Mouse (Mus musculus): ENCODE results near the gene Ipo8.

The Ipo8 gene

DNA sequence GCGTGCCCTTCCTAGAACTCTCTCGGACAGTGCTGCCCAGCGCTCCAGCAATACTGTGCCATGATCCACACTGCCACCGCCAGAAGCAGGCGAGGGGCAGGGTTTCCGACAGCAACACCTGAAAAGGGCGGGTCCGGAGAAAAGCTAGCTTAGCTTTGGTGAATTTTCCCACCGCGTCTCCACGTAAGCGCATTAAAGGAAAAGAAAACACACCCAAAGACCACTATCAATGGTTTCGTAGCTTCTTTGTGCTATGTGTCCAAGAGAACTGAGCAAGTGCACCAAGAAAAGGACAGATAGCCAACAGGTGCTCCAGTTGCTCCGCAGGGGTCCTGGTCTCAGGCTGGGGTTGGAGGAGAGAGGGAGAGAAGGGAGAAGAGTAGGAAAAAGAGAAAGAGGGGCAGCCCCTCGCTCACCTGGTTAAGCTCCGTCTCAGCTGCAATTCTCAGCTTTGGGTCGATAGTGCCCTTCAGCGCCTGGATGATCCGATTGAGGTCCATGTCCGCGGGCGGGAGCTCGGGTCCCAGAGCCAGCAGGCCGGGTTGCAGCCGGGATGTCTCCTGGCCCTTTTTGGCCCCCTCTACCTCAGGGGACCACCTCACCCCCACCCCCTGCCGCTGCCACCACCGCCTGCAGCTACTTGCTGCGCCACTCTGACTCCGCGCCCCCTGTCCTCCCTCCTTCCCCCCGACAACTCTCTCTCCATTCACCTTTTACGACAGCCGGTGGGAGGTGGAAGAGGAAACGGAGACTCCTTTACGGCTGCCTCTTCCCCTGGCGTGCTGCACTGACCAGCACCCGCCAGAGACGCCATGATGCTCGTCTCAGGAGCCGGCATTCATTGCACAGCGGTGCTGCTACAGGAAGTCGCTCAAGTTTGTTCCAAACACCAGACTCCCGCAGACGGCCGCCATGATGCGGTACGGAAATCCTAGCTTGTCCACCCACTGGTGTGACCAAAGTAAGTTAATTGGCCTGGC, at the start of gene Ipo8:
Ipo8 (minus strand) TSS at position 720 of the 980 bp plus-strand sequence.
- DNase-seq (ENCODE audit: low read depth, low spot score): peak; percentile 98

DNA sequence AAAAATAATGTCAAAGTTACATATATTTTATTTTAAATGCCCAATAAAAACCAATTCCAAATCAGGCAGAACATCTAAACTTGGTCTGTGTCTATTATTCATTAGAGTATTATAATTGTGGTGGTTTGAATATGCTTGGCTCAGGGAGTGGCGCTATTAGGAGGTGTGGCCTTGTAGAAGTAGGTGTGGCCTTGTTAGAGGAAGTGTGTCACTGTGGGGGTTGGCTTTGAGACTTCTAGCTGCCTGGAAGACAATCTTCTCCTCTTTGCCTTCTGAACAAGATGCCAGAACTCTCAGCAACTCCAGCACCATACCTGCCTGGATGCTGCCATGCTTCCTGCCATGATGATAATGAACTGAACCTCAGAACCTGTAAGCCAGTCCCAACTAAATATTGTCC, 42.6 kb upstream of the Ipo8 start:
- DNase-seq (ENCODE audit: low read depth, low spot score): peak; percentile 64

DNA sequence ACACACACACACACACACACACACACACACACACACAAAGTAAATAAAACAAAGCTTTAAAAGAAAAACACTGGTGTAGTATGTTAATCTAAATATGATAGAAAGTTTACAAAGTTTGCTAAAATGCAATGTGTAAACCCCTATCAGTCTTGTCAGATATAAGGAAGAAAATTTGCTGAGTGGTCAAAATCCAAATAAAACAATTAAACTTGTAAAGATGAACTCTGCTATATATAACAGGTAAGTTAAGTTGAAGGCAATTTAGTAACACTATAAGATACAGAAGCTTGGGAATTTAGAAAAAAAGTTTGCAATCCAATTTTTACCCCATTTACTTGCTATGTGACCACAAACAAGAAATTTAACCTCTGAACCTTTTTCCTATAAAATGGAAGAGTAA, 14.4 kb upstream of the Ipo8 start:
- DNase-seq (ENCODE audit: low read depth, low spot score): no peak

DNA sequence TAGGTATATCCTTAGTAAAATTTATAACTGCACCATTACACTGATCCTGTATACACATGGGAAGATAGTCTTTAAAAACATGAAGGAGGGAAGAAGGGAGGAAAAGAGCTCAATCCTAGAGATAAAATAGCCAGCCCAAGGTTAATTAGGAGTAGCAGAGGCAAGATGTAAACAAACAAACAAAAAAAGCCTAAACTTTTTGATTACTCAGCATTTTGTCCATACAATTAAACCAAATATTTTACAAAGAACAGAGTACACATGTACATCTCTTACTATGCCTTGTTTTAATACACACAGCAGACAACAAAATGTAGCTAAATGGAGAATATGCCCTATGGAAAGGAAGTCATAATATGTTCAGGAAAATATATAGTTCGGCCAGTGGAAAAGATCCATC, 10.5 kb upstream of the Ipo8 start:
- DNase-seq (ENCODE audit: low read depth, low spot score): no peak

DNA sequence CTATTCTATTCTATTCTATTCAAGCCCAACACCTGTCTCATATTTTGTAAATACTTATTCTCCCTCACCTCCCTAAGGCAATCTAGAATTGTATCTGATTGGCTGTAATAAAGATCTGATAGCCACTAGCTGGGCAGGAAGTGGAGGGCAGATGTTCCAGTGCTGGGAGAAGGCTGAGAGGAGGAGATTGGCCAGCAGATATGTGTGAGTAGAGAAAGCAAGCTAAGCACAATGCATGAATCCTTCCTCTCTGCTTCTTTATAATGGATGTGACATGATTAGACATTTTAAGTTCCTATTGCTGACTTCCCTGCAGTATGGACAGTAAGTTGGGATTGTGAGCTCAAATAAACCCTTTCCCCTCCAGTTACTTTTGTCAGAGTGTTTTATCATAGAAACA, 7.2 kb upstream of the Ipo8 start:
- no peak for DNase-seq (ENCODE audit: low read depth, low spot score)

DNA sequence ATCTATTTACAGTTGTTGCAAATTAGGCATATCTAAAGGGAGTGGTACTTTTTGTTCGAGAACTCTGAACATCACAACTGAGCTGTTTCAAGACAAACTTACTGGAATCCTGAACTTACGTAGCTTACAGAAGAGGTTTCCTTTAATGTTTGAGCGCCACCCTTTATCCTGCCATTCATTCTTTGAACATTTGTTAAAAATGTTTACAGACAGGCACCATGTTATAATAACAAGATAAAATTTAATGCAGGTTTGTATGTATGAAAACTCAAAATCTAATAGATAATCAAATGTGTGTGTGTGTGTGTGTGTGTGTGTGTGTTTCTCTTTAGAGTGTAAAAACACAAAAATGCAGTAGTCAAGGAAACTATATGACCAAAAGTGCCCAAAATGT, 458 bp upstream of the Ipo8 start:
- no peak for DNase-seq (ENCODE audit: low read depth, low spot score)

DNA sequence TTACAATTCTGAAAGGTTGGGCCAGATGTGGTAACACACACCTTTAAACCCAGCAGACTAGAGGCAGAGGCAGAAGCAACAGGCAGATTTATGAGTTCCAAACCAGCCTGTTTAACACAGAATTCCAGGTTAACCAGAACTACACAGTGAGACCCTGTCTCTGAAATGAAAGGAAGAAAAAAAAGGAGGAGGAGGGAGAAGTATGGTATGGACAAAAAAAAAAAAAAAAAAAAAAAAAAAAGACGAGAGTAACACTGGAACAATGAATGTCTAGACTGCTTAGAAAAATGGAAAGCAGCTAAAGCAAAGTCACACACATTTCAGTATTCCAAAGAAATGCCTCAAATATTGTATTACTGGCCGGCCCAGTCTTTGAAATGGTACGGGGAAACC, 916 bp downstream of the Ipo8 start:
- DNase-seq (ENCODE audit: low read depth, low spot score): no peak

DNA sequence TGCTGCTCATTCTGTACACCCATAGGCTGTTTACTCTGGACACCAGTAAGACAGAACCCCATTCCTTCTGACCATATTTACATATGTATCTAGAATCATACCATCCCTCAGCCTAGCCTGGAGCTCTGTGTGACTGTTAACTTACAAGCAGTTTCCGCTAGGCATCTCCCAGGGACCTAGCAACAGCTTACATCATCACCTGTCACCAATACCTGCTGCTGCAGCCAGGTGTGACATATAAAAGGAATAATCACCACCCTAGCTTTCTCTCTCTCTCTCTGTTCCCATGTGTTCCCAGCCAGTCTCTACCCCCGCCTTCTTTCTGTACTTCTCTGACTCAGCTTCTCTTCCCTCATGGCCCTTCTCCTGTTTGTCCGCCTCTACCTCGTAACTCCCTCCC, 5.1 kb downstream of the Ipo8 start:
- DNase-seq (ENCODE audit: low read depth, low spot score): peak; percentile 20

DNA sequence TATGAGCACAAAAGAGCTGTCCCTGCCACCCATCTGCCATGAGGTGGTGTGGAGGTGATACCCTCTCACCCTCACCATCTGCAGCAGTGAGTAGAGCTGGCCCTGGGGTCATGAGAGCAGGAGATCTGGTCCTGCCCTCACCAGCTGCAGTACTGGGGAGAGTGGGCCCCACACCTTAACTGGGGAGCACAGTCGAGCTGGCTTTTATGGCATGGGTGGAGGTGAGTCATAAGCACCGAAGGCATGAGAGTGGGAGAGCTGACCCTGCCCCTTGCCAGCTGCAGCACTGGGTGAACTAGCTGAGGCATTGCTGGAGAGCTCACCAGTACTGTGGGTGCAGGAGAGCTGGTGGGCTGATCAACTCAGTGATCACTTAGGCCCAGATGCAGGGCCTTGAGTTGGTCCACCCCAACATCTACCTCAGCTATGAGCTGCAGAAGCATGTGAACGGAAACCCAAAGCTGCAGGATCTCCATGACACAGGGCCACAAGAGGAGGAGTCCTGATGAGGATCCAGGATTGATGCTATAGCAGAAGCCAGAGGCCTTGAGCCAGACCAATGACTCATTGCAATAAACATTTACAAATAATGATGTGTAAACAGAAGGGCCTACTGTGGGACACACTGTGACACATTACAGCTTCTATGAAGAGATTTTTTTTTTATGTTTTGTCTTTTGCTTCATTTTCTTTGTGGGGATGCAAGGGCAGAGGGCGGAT, 12.5 kb downstream of the Ipo8 start:
- no peak for DNase-seq (ENCODE audit: low read depth, low spot score)

DNA sequence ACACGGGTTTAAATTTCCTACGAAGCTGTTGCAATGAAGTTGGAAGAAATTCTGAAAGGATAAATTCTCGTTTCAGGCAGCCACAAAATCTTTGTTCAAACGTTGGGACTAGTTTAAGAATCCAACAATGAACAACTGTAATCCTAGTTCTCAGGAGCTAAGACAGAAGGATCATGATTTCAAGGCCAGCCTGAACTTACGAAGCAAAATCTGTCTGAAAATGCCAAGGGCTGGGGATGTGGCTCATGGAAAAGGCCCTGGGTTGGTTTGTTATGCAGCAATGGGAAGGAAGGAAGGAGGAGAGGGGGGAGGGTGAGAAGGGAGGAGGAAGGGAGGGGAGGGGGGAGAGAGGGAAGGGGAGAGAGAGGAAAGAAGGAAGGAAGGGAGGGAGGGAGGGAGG, 14.5 kb downstream of the Ipo8 start:
- no peak for DNase-seq (ENCODE audit: low read depth, low spot score)

DNA sequence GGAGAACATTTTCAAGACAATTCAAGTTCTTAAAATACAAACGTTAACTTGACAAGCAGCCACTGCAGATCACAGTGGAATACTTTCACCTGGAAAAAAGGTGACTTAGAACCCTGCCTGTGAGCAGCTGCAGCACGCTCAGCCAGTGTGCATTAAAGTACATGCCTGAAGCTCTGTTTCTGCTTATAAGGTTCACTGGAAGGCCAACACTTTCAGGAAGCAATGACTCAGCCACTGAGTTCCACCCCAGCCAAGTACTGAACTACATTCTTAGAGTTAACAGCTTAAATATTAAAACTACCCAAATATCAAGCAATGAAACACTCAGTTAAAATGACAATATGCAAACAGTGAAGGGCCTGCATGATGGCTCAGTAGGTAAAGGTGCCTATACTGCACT, 20.1 kb downstream of the Ipo8 start:
- DNase-seq (ENCODE audit: low read depth, low spot score): no peak

DNA sequence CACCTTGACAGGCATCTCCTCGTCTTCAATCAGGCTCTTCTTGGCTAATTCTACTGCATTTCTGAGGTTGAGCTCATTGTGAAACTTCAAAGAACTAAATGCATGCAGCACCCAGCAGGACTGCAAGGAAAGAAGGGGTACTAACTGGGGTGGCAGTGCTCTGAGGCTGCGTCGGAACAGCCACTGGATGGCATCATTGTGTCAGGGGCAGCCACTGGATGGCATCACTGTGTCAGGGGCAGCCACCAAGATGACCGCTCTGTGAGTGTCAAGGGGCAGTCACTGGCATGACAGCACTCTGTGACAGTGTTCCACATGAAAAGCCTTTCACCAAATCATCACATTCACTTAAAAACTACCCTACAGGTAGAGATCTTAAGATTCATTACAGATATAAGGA, 31.5 kb downstream of the Ipo8 start:
- no peak for DNase-seq (ENCODE audit: low read depth, low spot score)

DNA sequence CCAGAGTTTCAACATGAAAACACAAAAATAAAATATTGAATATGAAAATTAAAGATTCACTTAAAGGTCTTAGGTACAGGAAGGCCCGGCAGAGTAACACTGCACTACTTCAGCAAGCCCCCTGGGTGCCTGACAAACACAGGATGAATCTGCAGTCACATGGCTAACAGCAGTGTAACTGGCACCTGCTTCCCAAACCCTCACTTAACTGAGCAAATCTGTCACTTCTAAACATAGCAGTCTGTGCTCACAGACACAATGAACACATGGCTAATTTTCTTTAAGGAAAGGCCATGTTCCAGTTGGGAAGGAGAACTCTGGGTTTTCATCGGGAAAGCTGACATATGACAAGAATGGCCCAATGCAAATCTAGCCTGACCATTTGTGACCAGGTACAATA, 36.1 kb downstream of the Ipo8 start:
- no peak for DNase-seq (ENCODE audit: low read depth, low spot score)

DNA sequence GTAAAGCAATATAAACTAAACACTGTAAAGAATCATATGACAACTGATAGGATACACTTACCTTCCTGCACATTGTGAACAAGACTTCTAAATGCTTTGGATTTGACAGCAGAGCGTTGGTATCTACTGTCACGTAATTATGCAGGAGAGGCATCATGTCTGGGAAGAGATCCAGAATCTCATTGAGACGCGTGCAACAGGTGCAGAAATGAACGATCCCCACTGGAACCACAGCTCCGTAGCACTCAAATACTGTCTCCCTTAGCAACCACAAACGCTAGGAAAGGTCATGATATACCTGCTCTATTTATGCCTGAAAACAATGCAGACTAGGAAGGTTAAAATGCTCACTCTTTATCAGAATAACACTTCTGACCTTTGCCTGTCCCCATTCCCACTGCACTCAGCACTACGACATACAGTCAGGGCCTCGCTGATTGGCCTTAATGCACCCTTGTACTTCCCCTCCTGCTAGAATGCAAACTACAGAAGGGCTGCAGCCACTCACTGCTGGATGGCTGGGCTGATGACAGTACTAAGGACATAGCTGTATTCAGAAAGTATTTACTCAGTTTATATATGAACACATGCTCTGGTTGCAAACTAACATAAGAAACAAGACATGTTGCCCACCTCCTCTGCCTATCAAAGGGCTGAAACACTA, 42.1 kb downstream of the Ipo8 start:
- DNase-seq (ENCODE audit: low read depth, low spot score): no peak

DNA sequence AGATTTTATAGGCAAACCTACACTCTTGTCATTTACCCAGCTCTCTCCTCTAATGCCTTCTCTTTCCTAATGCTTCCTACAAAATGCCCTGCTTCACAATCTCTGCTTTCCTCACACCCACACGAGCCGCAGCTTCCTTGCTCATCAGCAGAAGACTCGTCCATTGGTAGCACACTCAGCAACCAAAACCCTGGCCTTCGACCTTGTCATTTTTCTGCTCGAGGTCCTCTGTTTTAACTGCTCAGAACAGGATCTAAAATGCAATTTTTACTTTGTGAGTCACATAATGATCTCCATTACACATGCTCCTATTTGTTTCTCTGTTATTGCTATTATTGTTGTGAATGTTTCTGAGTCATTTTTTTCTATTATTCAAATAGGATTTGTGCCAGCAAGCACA, 45.1 kb downstream of the Ipo8 start:
- DNase-seq (ENCODE audit: low read depth, low spot score): no peak

DNA sequence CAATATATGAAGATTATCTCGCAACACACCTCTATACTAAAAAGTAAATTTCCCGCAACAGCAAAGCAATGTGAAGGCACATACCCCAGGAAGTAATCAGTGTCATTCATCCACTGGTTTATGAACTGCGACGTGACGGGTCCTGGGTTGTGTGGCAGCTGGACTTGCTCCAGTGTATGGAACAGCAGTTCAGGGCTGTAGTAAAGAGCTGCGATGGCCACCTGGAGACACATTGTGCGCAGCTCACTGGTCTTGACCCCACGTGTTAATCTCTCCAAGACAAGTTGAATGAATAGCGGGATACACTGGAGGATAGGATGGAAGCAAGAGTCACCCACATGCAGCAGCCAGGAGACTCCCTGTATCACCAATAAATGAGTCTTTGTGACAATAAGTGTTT, 46.8 kb downstream of the Ipo8 start:
- DNase-seq (ENCODE audit: low read depth, low spot score): no peak

DNA sequence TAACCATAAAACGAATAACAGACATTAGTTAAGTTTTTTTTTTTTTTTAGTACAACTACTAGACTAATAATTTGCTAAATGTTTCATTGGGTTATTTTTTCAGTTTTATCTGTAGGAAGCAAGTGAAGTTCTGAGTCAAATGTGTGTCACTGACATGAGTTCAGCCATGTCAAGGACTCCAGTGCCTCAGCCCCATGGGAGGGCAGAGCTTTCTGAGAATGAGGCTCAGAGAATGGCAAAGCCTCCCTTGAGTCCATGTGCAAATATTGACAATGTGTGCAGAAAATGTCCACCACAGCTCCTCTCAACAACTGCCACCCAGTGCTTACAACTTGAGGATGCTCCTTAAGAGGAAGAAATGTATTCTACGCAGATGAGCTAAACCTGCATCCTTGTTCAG, 55.0 kb downstream of the Ipo8 start:
- no peak for DNase-seq (ENCODE audit: low read depth, low spot score)

DNA sequence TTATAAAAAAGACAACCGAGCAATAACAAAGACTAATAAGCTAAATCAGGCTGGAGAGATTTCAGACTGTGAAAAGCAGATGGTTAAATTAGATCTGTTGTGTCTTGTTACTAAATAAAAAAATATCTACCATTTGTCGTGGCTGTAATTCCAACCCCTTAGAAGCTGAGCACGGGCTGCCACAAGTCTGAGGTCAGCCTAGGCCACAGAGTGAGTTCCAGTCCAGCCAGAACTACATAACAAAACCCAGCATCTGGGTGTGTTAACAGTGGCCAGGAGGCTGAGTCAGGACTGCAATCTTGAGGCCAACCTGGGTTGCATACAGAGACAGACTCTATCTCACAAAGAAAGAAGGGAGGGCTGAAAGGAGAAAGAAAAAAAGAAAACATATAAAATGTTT, 59.8 kb downstream of the Ipo8 start:
- DNase-seq (ENCODE audit: low read depth, low spot score): no peak

DNA sequence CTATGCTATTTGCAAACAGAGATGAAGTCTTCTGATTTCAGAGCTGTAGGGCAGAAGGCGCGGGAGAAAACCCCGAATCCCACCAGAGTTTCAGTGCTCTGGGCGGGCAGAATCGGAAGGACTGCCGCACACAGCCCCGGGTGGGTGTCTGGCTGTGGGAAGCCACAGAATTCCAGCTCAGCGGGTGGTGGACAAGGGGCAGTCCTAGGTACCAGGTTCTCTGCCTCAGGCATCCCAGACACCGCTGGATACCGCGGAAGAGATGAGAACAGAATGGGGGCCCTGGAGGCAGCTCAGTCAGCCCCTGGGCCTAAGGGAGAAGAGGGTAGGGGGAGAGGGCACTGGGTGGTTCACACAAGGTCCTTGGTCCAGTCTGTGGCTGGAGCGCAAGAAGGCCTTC, 62.8 kb downstream of the Ipo8 start:
- DNase-seq (ENCODE audit: low read depth, low spot score): peak; percentile 61

DNA sequence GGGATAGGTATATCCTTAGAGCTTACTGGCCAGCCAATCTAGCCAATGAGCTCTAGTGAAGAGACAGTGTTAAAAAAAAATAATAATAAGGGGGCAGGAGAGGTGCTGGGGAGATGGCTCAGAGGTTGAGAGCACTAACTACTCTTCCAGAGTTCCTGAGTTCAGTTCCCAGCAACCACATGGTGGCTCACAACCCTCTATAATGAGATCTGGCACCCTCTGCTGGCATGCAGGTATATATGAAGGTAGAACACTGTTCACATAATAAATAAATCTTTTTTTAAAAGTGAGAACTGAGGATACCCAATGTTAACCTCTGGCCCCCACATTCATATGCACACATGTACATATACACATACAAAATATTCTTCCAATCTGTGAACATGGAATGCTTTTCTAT, 64.0 kb downstream of the Ipo8 start:
- DNase-seq (ENCODE audit: low read depth, low spot score): peak; percentile 60

DNA sequence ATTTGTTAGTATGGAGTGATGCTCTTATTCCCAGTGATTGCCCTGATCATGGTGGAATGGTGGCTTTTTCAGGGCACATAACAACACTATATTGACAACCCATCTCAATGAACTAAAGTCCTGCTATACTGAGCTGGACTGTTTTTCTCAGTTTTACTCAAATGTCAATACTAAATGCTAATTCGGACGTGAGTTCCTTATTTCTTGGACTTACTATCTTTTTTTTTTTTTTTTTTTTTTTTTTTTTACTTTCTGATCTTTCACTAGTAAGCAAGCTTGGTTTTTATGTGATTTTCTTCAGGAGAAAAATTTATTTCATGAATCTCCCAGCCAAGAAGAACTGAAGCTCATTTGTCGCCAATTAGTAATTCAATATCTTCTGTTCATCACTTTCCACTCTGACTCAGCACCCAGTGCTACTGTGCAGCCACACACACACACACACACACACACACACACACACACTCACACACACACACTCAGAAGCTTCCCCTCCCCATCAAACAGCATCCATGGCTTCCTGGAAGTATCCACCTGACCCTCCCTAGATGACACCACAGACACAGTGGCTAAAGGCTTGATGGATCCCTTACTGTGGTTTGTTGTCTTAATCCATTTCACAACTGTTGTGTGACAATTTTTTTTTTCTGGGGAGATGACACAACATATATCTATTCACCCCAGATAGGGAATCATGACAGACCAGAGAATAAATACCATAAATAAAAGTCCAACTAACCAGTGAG, 69.1 kb downstream of the Ipo8 start:
- no peak for DNase-seq (ENCODE audit: low read depth, low spot score)

DNA sequence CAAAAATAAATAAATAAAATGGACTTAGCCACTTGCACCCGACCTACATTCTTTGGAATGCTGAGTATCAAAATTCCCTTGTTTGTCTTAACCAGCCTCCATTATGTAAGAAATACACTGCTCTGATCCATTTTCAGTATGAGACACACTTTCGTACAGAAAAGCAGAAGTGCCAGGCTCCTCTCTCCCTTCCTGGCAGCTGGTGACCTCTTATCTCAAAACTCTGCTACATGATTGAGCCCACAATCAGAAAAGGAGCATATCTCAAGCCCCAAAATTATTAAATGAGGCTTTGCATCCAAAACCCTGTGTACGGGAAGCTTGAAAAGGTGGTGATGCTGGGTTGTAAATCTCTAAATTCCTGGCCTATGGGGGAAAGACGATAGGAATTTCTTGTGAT, 69.8 kb downstream of the Ipo8 start:
- DNase-seq (ENCODE audit: low read depth, low spot score): no peak
